Mouse (Mus musculus) lung, postnatal 10 days (tissue): ENCODE results near the gene Lgr5.

Experiments used
- DNase-seq: peaks from one replicate; pipeline ENCODE4 v3.0.0; 2021

Lgr5 gene

DNA sequence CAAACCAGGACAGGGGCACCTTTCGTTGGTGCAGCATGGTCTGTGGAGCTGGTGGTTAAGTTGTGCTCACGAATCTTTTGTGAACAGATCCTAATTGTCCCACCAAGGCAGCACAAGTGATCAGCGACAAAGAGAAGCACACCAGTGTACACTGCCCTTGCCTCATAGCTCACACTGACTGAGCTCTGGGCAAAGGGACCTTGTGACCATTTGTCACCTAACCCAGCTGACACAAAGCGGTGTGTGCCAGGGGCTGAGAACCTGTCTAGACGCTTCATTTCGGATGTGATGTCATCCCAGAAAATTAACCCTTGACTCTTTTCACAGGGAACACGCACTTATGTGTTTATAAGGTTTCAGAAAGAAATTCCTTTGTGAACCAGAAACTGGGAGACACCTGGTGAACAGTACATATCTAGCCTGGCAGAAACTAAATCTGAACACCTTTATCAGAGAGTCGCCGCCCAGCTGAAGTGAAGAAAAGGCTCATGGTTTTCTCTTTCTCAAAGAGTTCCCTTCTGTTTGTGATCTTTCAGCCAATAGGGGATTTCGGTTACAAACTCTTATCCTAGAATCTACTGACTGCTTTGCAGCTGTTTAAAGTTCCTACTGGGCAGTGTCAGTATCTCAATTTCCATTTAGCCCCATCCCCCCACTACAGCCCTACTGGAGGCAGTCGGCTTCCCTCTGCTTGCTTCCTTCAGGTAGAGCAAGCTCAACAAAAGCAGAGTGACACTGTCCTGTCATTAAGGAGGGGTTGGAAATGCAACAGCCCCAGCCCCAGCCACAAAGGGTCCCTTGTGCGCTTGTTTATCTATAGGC, 94.4 kb downstream of the Lgr5 start:
- no peak for DNase-seq

- no peak for DNase-seq
Observed at GRCm38 (mm10) chr10:115491803-115492510, 95.6 kb downstream of the Lgr5 start.

DNA sequence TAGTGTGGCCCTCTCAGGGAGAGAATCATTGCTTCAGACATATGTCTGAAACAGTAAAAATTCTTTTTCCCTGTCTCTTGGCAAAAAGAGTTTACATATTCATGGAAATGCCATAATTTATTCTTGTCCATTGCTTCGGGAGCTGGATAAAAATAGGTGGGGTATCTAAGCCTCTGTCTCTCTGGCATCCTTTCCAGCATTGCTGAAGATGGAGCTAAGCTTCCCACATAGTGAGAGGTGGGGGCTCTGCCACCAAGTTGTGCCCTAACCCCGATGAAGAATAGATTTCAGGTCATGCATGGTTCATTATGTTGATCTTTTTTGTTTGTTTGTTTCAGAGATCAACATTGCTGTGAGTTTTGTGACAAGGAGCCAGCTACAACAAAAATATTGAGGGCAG, 102.0 kb downstream of the Lgr5 start:
- no peak for DNase-seq

- DNase-seq = no peak
Observed at GRCm38 (mm10) chr10:115484660-115485059, 102.9 kb downstream of the Lgr5 start.

- peak; percentile 14 for DNase-seq
Observed at GRCm38 (mm10) chr10:115478441-115479141, 109.0 kb downstream of the Lgr5 start.

DNA sequence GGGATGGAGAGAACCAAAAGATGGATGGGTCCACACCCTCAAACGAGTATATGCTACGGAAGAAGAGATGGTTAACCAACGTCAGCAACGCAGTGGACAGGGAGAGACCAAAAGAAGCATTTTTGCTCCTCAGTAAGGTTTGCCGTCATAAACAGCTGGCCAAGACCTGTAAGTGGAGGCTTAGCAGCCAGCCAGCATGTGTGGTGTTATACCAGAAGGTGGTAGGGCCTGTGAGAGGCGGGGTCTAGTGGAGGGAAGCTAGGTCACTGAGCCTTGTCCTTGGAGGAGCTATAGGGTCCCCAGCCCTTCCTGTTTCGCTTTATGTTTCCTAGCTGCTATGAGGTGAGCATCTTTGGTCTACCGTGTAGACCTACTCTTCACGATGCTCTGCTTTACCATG, 111.1 kb downstream of the Lgr5 start:
- no peak for DNase-seq

DNA sequence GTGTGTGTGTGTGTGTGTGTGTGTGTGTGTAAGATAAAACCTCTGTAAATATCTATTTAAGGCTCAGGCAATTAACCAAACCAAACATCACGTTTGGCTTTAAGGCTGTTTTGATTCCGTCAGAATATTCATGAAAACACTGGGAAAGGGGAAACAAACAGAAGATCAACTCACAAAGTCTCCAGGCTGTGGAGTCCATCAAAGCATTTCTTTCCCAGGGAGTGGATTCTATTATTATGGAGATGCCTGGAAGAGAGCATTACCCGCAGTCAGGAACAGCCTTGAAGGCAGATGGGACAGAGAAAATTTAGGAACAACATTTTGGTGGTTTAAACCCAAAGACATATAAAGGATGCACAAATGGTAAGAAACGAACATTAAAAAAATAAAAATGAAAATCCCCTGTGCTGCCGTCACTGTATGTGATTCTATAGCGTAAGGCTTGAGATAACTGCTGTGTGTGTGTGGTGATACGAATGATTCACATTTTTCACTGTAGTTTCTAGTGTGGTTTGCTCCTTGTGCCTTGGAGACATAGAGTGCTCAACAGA, 112.5 kb downstream of the Lgr5 start:
- no peak for DNase-seq

DNA sequence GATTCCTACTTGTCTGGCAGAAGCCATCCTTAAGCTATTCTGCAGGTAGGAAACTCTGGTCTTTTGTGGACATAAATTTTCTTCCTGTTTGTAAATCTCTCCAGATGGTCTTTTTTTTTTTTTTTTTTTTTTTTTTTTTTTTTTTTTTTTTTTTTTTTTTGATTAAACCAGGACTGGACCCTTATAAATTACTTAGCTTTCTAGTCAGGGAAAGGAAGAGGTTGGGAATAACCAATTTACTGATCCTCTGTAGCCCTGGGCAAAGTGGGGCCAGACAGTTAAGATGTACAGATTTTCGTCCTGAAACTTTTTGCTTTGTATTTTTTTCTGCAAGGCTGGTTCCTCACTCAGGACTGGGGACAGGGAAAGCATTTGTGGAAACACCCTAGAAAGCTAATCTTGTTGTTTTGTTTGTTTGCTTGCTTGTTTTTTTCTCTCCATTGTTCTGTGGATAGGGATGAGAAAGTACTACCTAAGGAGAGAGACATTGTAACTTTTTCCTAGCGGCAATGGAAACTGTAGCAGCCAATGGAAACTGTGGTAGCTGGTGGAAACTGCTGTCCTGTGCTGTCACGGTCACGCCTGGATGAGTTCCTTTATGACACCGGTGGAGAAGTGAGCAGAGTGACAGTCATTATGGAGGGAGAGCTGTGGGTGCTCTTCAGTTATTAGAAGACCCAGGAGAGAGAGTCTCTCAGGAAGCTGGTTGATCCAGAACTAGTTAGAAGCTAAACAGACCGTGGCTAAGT, 114.2 kb downstream of the Lgr5 start:
- DNase-seq = no peak

DNA sequence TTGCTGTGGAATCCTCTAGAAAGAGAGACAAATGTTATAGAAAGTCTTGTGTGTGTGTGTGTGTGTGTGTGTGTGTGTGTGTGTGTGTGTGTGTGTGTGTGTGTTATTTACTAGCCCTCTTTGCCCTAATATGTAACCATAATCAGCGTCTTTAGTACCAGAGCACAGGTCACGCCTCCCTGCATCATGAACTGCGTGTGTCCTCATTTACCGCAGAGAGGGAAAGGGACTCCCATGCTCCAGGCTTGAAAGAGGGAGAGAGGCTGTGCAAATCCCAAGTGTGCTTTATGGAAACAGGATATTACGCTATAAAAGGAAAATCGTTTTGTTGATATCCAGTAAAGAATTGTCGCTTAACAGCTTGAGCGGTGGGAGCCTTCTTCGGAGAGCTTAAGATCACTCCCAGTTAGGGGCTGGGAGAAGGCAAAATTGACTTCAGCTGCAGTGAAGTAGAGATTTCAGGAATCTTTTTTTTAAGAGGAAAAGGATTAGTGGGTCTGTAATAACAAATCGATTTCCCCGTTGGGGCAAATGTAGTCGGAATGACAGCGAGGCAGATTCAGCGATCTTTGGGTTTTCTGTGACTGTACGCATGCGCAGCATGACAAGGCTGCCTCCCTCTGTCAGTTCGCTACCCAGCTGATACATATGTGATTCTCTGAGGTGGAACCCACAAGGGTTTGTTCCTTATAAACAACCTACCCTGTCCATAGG, 116.8 kb downstream of the Lgr5 start:
- no peak for DNase-seq

DNA sequence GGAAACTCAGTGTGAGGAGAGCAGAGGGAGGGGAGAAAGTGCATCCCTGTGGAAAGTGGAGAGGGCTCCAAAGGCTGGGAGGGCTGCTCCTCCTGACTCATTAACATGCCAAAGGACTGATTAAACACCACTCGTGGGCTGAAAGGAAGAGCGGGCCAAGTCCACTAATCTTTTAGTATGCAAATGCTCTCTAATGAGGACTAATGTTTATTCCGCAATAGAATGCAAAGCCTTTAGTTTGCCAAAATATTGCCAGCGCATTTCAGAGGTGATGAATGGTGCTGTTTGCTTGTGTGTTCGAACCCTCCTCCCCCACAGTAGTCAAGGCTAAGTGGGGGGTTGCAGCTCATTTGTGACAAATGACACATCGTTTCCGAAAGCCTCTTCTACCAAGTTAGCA, 118.5 kb downstream of the Lgr5 start:
- DNase-seq = no peak

- DNase-seq = no peak
Observed at GRCm38 (mm10) chr10:115468632-115469031, 118.9 kb downstream of the Lgr5 start.

GRCm38 (mm10) chr10:115467985-115468384, 119.6 kb downstream of the Lgr5 start:
- no peak for DNase-seq

- peak; percentile 11 for DNase-seq
Observed at GRCm38 (mm10) chr10:115465778-115466177, 121.8 kb downstream of the Lgr5 start.

GRCm38 (mm10) chr10:115465072-115465471, 122.5 kb downstream of the Lgr5 start:
- no peak for DNase-seq

- DNase-seq = no peak
Observed at GRCm38 (mm10) chr10:115462646-115463045, 124.9 kb downstream of the Lgr5 start.

DNA sequence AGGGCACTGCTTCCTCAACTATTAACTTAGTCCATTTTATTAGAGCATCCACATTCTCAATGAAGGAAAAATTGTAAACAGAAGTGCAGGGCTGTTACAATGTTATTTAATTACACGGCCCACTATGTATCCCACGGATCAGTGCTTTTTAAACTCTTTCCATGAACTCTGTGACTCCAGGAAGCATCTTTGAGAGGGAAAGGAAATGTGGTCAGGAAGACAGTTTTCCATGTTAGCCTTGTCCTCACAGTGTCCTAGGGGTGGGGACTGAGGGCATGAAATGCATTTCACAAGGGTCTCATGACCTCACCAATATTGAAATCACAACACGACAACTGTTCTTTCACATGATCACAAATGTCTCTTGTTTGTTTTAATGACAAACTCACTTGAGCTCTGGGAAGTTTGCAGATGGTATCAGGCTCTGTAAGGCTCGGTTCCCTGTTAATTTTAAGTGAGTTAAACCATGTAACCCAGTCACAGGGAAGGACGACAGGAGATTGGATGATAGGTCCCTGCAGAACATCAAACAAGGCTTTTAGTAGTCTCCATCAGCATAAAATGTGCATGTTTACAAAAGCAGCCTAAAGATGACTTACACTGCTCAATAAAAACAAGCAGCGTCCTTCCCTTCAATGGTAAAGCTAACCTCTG, 130.1 kb downstream of the Lgr5 start:
- no peak for DNase-seq

DNA sequence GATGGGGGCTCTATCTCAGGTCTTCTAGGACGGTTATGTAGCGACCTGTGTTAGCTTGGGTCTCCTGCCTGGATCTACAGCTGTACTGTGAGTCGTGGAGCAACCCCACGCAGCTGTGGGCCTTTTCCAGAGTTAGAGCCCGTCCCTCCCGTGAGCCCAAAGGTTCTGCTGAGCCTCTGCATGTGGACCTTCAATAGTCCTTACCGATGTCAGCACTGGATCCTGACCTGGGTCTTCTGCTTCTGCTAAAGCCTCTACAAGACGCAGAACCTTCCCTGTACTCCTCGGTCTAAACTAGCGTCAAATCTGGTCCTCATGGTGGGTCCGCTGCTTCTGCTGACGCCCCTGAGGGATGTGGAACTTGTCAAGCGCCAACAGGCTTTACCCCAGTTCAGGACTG, 139.0 kb downstream of the Lgr5 start:
- no peak for DNase-seq

DNA sequence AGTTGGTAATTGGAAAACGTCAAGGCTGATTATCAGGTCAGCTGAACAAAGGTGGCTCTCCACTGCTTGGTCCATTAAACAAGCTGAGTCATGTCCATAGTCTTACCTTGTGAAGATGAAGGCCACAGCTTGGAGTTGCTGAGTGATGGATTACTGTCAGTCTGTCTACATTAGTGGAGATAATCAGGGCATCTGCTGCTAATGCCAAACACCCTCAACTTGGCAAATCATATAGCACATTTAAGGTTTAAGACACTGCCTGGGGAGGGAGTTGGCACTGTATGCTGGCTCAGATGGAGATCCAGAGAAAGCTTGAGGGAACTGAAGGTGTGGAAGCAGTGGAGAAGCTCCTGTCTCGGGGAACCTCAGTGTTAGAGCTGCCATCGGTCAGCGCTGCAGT, 150.3 kb downstream of the Lgr5 start:
- no peak for DNase-seq

GRCm38 (mm10) chr10:115425351-115425750, 162.2 kb downstream of the Lgr5 start:
- DNase-seq = no peak

DNA sequence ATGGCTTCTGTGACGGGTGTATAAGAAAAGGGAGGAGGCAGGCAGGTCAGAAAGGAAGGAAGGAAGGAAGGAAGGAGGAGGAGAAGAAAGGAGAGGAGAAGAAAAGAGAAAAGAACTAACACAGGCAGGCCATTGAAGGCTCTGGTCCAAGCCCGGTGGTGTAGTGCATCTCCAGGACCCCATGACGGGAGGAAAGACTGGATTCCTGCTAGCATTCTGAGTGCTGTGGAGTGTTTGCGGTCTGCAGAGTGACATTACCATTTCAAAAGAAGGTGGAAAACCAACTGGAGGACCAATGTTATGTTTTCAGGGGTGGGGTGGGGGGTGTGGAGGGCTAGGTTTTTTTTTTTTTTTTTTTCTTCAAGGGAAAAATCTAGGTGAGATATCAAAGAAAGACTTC, 165.6 kb downstream of the Lgr5 start:
- DNase-seq = no peak

DNA sequence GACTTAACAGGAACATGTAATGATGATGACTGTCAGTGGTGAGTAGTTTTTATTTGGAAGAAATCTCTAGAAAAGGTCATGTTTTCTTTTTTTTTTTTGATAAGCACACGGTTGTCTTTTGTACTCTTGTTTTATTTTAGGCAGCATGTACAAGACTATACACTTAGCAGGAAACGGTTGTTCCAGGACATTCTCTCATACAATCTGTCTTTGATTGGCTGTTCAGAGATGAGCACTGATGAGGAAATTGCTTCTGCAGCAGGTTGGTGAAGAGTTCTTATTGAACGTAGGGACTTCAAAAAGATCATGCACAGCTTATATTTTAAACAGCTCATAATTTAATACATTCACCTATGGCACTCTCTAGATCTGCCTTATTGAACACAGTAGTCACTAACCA, 173.5 kb downstream of the Lgr5 start:
- DNase-seq = no peak

GRCm38 (mm10) chr10:115413496-115413895, 174.1 kb downstream of the Lgr5 start:
- no peak for DNase-seq
